In genomic region chr5:30127921-30128597, GRCm38 (mm10) we compare ENCODE assay signal across 23 mouse cellular contexts. TPM values are rescaled to one million over a fixed set of nuclear protein-coding genes. Genes with fewer than 3 reads are reported as not detected.
A peak's percentile ranks its signal among the peaks of the same experiment; 100 is the strongest.
DNase-seq lines count a peak whose midpoint lies in the region; TF ChIP-seq lines count a peak whose summit lies in the region.
"Had no signal": no experiment of that assay in that cellular context is flagged by ENCODE, and none has a peak within 500 bp of the region (broad histone marks: within the 10 kb centered on the region; RNA-seq: fewer than 3 reads in every experiment).

No protein-coding gene starts in this region.

- no peak for TF ChIP-seq CTCF in layer of hippocampus, adult 2 months (conservative IDR thresholded peaks at IDR 0.05)
- no peak for TF ChIP-seq CTCF in MEL (IDR thresholded peaks at IDR 0.05 in 2 of 3, conservative IDR thresholded peaks at IDR 0.05 in 1 of 3; ENCODE audit: control insufficient read depth in 1 of 3, insufficient read depth in 1 of 3, low read depth in 2 of 3, low read length in 3 of 3, poor library complexity in 1 of 3, severe bottlenecking in 1 of 3)

- no peaks in the 10 kb centered on the region for H3K9me3 ChIP-seq in MEL (replicated peaks; ENCODE audit: insufficient read depth, low read length)
- H3K9me3 ChIP-seq: embryonic facial prominence, embryonic 10.5 days; forebrain, embryonic 13.5 days; heart, embryonic 12.5 days; hindbrain, embryonic 12.5 days had no signal

- H3K9ac ChIP-seq in MEL (ENCODE audit: control insufficient read depth, low read depth, low read length, poor library complexity, severe bottlenecking), result no peak overlapping the region
- H3K9ac ChIP-seq: forebrain, embryonic 13.5 days; forebrain, postnatal 0 days; heart, embryonic 12.5 days; hindbrain, embryonic 12.5 days had no signal

- no peak overlapping the region for H3K4me3 ChIP-seq in layer of hippocampus, adult 2 months
- no peak overlapping the region for H3K4me3 ChIP-seq in MEL (ENCODE audit: control insufficient read depth in 1 of 2, insufficient read depth in 1 of 2, low read depth in 2 of 2, low read length in 2 of 2)
- H3K4me3 ChIP-seq: embryonic facial prominence, embryonic 10.5 days; forebrain, embryonic 13.5 days; heart, adult 2 months; heart, embryonic 12.5 days; hindbrain, embryonic 12.5 days had no signal

- DNase-seq in layer of hippocampus, adult 2 months (ENCODE audit: low spot score in 2 of 2), result no peak
- no peak for DNase-seq in layer of hippocampus, adult 8-10 months (ENCODE audit: low spot score in 2 of 2)
- no peak for DNase-seq in MEL (ENCODE audit: low read depth, low spot score)
- peak; percentile 58 for DNase-seq in brain, adult 2 months (ENCODE audit: low read depth, low spot score)
- peak; percentile 24 for DNase-seq in telencephalon, adult 2 months (ENCODE audit: low read depth, low spot score)
- DNase-seq in lung, postnatal 36 days, result no peak
- DNase-seq: adrenal gland, adult 8-10 months; adrenal gland, postnatal 36 days; cerebellum, adult 18-20 months; cerebellum, postnatal 10 days; forebrain, postnatal 0 days; gastrocnemius, postnatal 10 days; heart, adult 2 months; heart, postnatal 4 days had no signal

- no peaks in the 10 kb centered on the region for H3K79me2 ChIP-seq in MEL (ENCODE audit: control insufficient read depth, insufficient read depth, low read length, poor library complexity)

- H3K27me3 ChIP-seq in MEL (ENCODE audit: control insufficient read depth in 1 of 2, insufficient read depth in 2 of 2, low read length in 2 of 2), result no peaks in the 10 kb centered on the region
- H3K27me3 ChIP-seq: forebrain, embryonic 13.5 days; heart, embryonic 12.5 days; hindbrain, embryonic 12.5 days had no signal

- no peak for TF ChIP-seq EP300 in MEL (IDR thresholded peaks at IDR 0.05; ENCODE audit: low read depth in 1 of 2, low read length in 2 of 2)

- 0 out of 2 replicates have a peak overlapping the region, but pooled peaks have one; percentile 14 for H3K27ac ChIP-seq in layer of hippocampus, adult 2 months
- H3K27ac ChIP-seq in MEL (ENCODE audit: control insufficient read depth, low read depth, low read length), result no peak overlapping the region
- H3K27ac ChIP-seq: embryonic facial prominence, embryonic 10.5 days; forebrain, embryonic 13.5 days; heart, adult 2 months; hindbrain, embryonic 12.5 days had no signal

- H3K36me3 ChIP-seq in MEL (ENCODE audit: control insufficient read depth in 1 of 2, insufficient read depth in 2 of 2, low read length in 2 of 2), result peaks cover 0 to 30% of the 10 kb centered on the region in 2 experiments; a peak in 2 of 4 replicates

- no peak for TF ChIP-seq RAD21 in MEL (IDR thresholded peaks at IDR 0.05; ENCODE audit: low read depth, low read length)

- H3K4me1 ChIP-seq in MEL (ENCODE audit: control insufficient read depth in 1 of 2, insufficient read depth in 2 of 2, low read length in 2 of 2), result no peaks in the 10 kb centered on the region
- H3K4me1 ChIP-seq: embryonic facial prominence, embryonic 10.5 days; forebrain, embryonic 13.5 days; heart, embryonic 12.5 days; hindbrain, embryonic 12.5 days had no signal

- TF ChIP-seq POLR2A in MEL (IDR thresholded peaks at IDR 0.05; ENCODE audit: control insufficient read depth in 1 of 2, insufficient read depth in 1 of 2, low read depth in 1 of 2, low read length in 2 of 2, poor library complexity in 1 of 2), result no peak

TF ChIP-seq in MEL, 35 proteins besides CTCF, POLR2A, EP300 and RAD21:
- TF ChIP-seq ZKSCAN1 (IDR thresholded peaks at IDR 0.05; ENCODE audit: low read depth, low read length), result no peak
- TF ChIP-seq POLR2AphosphoS5 (IDR thresholded peaks at IDR 0.05; ENCODE audit: borderline replicate concordance, low read depth, low read length), result 0 out of 2 replicates have a peak, but pooled peaks have one; percentile 28
- no peak for TF ChIP-seq SMC3 (IDR thresholded peaks at IDR 0.05; ENCODE audit: low read depth, low read length)
TF ChIP-seq in MEL: peak in this region for 1.

RNA-seq across cellular contexts. Expression of gene 3110082J24Rik, which starts 22.2 kb away (rescaled TPM):
- total RNA-seq in layer of hippocampus, adult 2 months (2021), result 1 to 10 TPM; 2.0 to 2.6 TPM
- total RNA-seq in layer of hippocampus, adult 8-10 months (2022), result 1 to 10 TPM; 2.0 to 3.2 (median 3.0) TPM
- not detected in 2 replicates for total RNA-seq in MEL (2012; rRNA removed)
- polyA plus RNA-seq in MEL (2012; ENCODE audit: insufficient read depth in 1 of 2, insufficient read length in 2 of 2, low read depth in 1 of 2, low replicate concordance in 2 of 2, missing spikeins in 1 of 2), result not detected
- total RNA-seq: adrenal gland, adult 8-10 months; adrenal gland, postnatal 36 days; ES-E14; gastrocnemius, postnatal 10 days; gastrocnemius, postnatal 4 days; heart, adult 2 months; heart, postnatal 4 days had no signal
- polyA plus RNA-seq: embryonic facial prominence, embryonic 14.5 days; heart, adult 2 months; heart, embryonic 12.5 days; heart, embryonic 16.5 days; inflammation-experienced regulatory T-cells, adult 6 months had no signal

RNA-seq across cellular contexts. Expression of gene Garem2, which starts 23.1 kb away (rescaled TPM):
- total RNA-seq in layer of hippocampus, adult 2 months (2021), result 10 to 100 TPM; 12.7 to 12.9 TPM
- total RNA-seq in layer of hippocampus, adult 8-10 months (2022), result 10 to 100 TPM; 13.2 to 14.3 (median 13.7) TPM
- total RNA-seq in MEL (2012; rRNA removed), result 0.04 TPM in 1 of 2 replicates, not detected in the other
- polyA plus RNA-seq in MEL (2012; ENCODE audit: insufficient read depth in 1 of 2, insufficient read length in 2 of 2, low read depth in 1 of 2, low replicate concordance in 2 of 2, missing spikeins in 1 of 2), result not detected
- total RNA-seq: adrenal gland, postnatal 36 days had no signal
- polyA plus RNA-seq: inflammation-experienced regulatory T-cells, adult 6 months had no signal

RNA-seq across cellular contexts. Expression of gene Hadha, which starts 26.9 kb away (rescaled TPM):
- total RNA-seq in layer of hippocampus, adult 2 months (2021), result 10 to 100 TPM; 77.8 to 80.9 TPM
- 10 to 100 TPM; 73.3 to 81.8 (median 74.5) TPM for total RNA-seq in layer of hippocampus, adult 8-10 months (2022)
- total RNA-seq in MEL (2012; rRNA removed), result 120 and 121 TPM in 2 replicates
- 100 to 1,000 TPM; 107 to 271 TPM for polyA plus RNA-seq in MEL (2012; ENCODE audit: insufficient read depth in 1 of 2, insufficient read length in 2 of 2, low read depth in 1 of 2, low replicate concordance in 2 of 2, missing spikeins in 1 of 2)

RNA-seq across cellular contexts. Expression of gene Hadhb, which starts 27.0 kb away (rescaled TPM):
- 10 to 100 TPM; 88.4 to 93.2 TPM for total RNA-seq in layer of hippocampus, adult 2 months (2021)
- total RNA-seq in layer of hippocampus, adult 8-10 months (2022), result 100 to 1,000 TPM in 2 of 4 experiments, 10 to 100 TPM in 2; 85.7 to 106 (median 100) TPM
- 162 and 173 TPM in 2 replicates for total RNA-seq in MEL (2012; rRNA removed)
- 100 to 1,000 TPM in 1 of 2 experiments, 10 to 100 TPM in 1; 33.0 to 161 TPM for polyA plus RNA-seq in MEL (2012; ENCODE audit: insufficient read depth in 1 of 2, insufficient read length in 2 of 2, low read depth in 1 of 2, low replicate concordance in 2 of 2, missing spikeins in 1 of 2)

RNA-seq across cellular contexts. Expression of gene Tyms, which starts 54.6 kb away (rescaled TPM):
- 1 to 10 TPM; 5.8 to 7.2 TPM for total RNA-seq in layer of hippocampus, adult 2 months (2021)
- total RNA-seq in layer of hippocampus, adult 8-10 months (2022), result 1 to 10 TPM; 4.9 to 9.1 (median 6.2) TPM
- 150 and 163 TPM in 2 replicates for total RNA-seq in MEL (2012; rRNA removed)
- 100 to 1,000 TPM in 1 of 2 experiments, not detected in 1; 203 TPM for polyA plus RNA-seq in MEL (2012; ENCODE audit: insufficient read depth in 1 of 2, insufficient read length in 2 of 2, low read depth in 1 of 2, low replicate concordance in 2 of 2, missing spikeins in 1 of 2)

Comparison
In these comparisons a context has a peak if more than half of its experiments do, and no peak if none do; other contexts are left out.
1. DNase-seq: peak in brain, adult 2 months (single experiment) and telencephalon, adult 2 months (single experiment); none in layer of hippocampus, adult 2 months (0 of 2), layer of hippocampus, adult 8-10 months (0 of 2), MEL (single experiment) and lung, postnatal 36 days (single experiment).
2. RNA of gene Garem2, which starts 23.1 kb away (total RNA-seq): 13.2 to 14.3 TPM in layer of hippocampus, adult 8-10 months and 12.7 to 12.9 TPM in layer of hippocampus, adult 2 months; 0.04 TPM in MEL; every median in the first group is over 10 times any median in the second.